Mouse (Mus musculus) midbrain, postnatal 0 days (tissue): ENCODE measurements around the gene Mocs2. TPM values are rescaled to one million over a fixed set of nuclear protein-coding genes. Genes with fewer than 3 reads are reported as not detected.

Experiments used
- ATAC-seq: fragments of 200-750 bp; cut with Nextera tagmentation; 2 replicates; pipeline ENCODE4 v1.8.0; 2017; ENCODE audit warnings: moderate number of reproducible peaks, mild to moderate bottlenecking, moderate TSS enrichment, moderate library complexity; ENCODE audit not compliant: low FRiP score
- DNase-seq: peaks from one replicate; pipeline ENCODE4 v3.0.0-alpha.2; 2015; ENCODE audit warnings: low spot score
- H3K27ac ChIP-seq: fragments of 300-500 bp; sonication (generic); 2 replicates; pipeline ENCODE4 v1.5.1; 2014; ENCODE audit warnings: low read depth, mild to moderate bottlenecking, low read length, mixed read lengths
- H3K27me3 ChIP-seq: fragments of 300-500 bp; sonication (generic); 2 replicates; pipeline ENCODE4 v1.6.1; 2014; ENCODE audit warnings: low read length, control low read depth, mixed read lengths; ENCODE audit not compliant: insufficient read depth
- H3K36me3 ChIP-seq: fragments of 300-500 bp; sonication (generic); 2 replicates; pipeline ENCODE4 v1.6.1; 2014; ENCODE audit warnings: low read length, control low read depth, mixed read lengths; ENCODE audit not compliant: insufficient read depth
- H3K4me1 ChIP-seq: fragments of 300-500 bp; sonication (generic); 2 replicates; pipeline ENCODE4 v1.6.1; 2014; ENCODE audit warnings: mild to moderate bottlenecking, control low read depth, antibody characterized with exemption, low read length, mixed read lengths; ENCODE audit not compliant: insufficient read depth
- H3K4me2 ChIP-seq: fragments of 300-500 bp; sonication (generic); 2 replicates; pipeline ENCODE4 v1.6.1; 2014; ENCODE audit warnings: low read depth, mild to moderate bottlenecking, low read length, mixed read lengths; ENCODE audit not compliant: poor library complexity, severe bottlenecking
- H3K4me3 ChIP-seq: fragments of 300-500 bp; sonication (generic); 2 replicates; pipeline ENCODE4 v1.5.1; 2014; ENCODE audit warnings: low read depth, mild to moderate bottlenecking, low read length, moderate library complexity
- H3K9ac ChIP-seq: fragments of 300-500 bp; sonication (generic); replicated peaks from 2 replicates; pipeline ENCODE4 v1.6.1; 2014; ENCODE audit warnings: mild to moderate bottlenecking, low read length, moderate library complexity, mixed read lengths; ENCODE audit not compliant: poor library complexity, severe bottlenecking
- H3K9me3 ChIP-seq: fragments of 300-500 bp; sonication (generic); 2 replicates; pipeline ENCODE4 v1.6.1; 2016; ENCODE audit warnings: low read length, control low read depth
- CTCF ChIP-seq: IDR thresholded peaks from 2 replicates; pipeline ENCODE4 v1.5.1; 2016; ENCODE audit warnings: antibody characterized with exemption, mild to moderate bottlenecking
- WGBS: fragments of 180-500 bp; shearing (Covaris S2); extraction: QIAGEN DNeasy Blood & Tissue Kit; methylation state at CpG from one replicate; pipeline ENCODE4 v1.1.7; 2014; 5-methylcytosine and 5-hydroxymethylcytosine counted together
- polyA plus RNA-seq: library from polyadenylated mRNA; unstranded; fragments of >200 nt; fragmentation: Nextera tagmentation; extraction: Ambion mirVana; gene quantifications from 2 replicates; pipeline ENCODE4 v1.2.1, GENCODE M21; 2015
- total RNA-seq: library from RNA; depleted of rRNA; stranded (reverse); fragments of >200 nt; gene quantifications from 2 replicates; pipeline ENCODE4 v1.2.3, GENCODE M21; 2014

Gene Mocs2
- total and polyA plus RNA-seq, 2 experiments from 2014 or later, result 55.5 to 129 TPM

GRCm38 (mm10) chr13:114809624-114810210 is 8.3 kb upstream of the Mocs2 start:
- DNase-seq (no peak), ATAC-seq (no peak)
- no peak overlapping the region for H3K4me2 ChIP-seq
- TF ChIP-seq CTCF, result no peak
- H3K27me3 ChIP-seq, result no peaks in the 10 kb centered on the region
- no peaks in the 10 kb centered on the region for H3K9me3 ChIP-seq
- no peak overlapping the region for H3K4me3 ChIP-seq
- H3K27ac ChIP-seq, result no peak overlapping the region
- H3K4me1 ChIP-seq, result no peaks in the 10 kb centered on the region
- 87% methylated on average over 5 of the region's 5 CpGs for WGBS
- no peak overlapping the region for H3K9ac ChIP-seq
- H3K36me3 ChIP-seq, result no peaks in the 10 kb centered on the region

GRCm38 (mm10) chr13:114818513-114818912 is 477 bp downstream of the Mocs2 start:
- Histone ChIP-seq H3K9me3 (no peaks in the 10 kb centered on the region), H3K27ac (no peak overlapping the region), H3K9ac (peak overlapping the region; percentile 60), H3K4me3 (peak overlapping the region; percentile 78), H3K36me3 (no peaks in the 10 kb centered on the region), H3K4me1 (no peaks in the 10 kb centered on the region), H3K27me3 (no peaks in the 10 kb centered on the region), H3K4me2 (peak overlapping the region; percentile 85)
- ATAC-seq, result peak; percentile 69
- no peak for DNase-seq
- no peak for TF ChIP-seq CTCF
- 19% methylated on average over 9 of the region's 9 CpGs for WGBS

GRCm38 (mm10) chr13:114822871-114823270 is 4.8 kb downstream of the Mocs2 start:
- ATAC-seq (no peak), DNase-seq (no peak)
- Histone ChIP-seq H3K27me3 (no peaks in the 10 kb centered on the region), H3K4me2 (no peak overlapping the region), H3K4me3 (no peak overlapping the region), H3K9me3 (no peaks in the 10 kb centered on the region), H3K4me1 (no peaks in the 10 kb centered on the region), H3K9ac (no peak overlapping the region), H3K36me3 (peaks cover 7% of the 10 kb centered on the region; the same call in 1 of the 2 replicates), H3K27ac (no peak overlapping the region)
- no peak for TF ChIP-seq CTCF
- WGBS, result 99% methylated on average over 2 of the region's 2 CpGs

- ATAC-seq, result no peak
- H3K36me3 ChIP-seq, result peaks cover 7% of the 10 kb centered on the region; the same call in 1 of the 2 replicates
Measured at GRCm38 (mm10) chr13:114825377-114825855, 7.4 kb downstream of the Mocs2 start.

GRCm38 (mm10) chr13:114831367-114831833 is 13.4 kb downstream of the Mocs2 start:
- WGBS, result 89% methylated on average over 4 of the region's 4 CpGs

More at GRCm38 (mm10) chr13:114825377-114825855, 7.4 kb downstream of the Mocs2 start:
- Histone ChIP-seq H3K4me3 (no peak overlapping the region), H3K9me3 (no peaks in the 10 kb centered on the region), H3K4me1 (no peaks in the 10 kb centered on the region), H3K27me3 (no peaks in the 10 kb centered on the region), H3K4me2 (no peak overlapping the region), H3K9ac (no peak overlapping the region), H3K27ac (no peak overlapping the region)
- TF ChIP-seq CTCF, result no peak
- WGBS, result 95% methylated on average over 6 of the region's 6 CpGs
- no peak for DNase-seq

GRCm38 (mm10) chr13:114832761-114833160 is 14.7 kb downstream of the Mocs2 start:
- Histone ChIP-seq H3K36me3 (peaks cover 6% of the 10 kb centered on the region; the same call in 1 of the 2 replicates), H3K4me2 (no peak overlapping the region), H3K4me3 (no peak overlapping the region), H3K9ac (no peak overlapping the region), H3K4me1 (no peaks in the 10 kb centered on the region), H3K9me3 (no peaks in the 10 kb centered on the region), H3K27ac (no peak overlapping the region), H3K27me3 (no peaks in the 10 kb centered on the region)
- no peak for ATAC-seq
- 79% methylated on average over 5 of the region's 5 CpGs for WGBS
- no peak for DNase-seq
- TF ChIP-seq CTCF, result no peak

More at GRCm38 (mm10) chr13:114831367-114831833, 13.4 kb downstream of the Mocs2 start:
- DNase-seq (peak; percentile 70), ATAC-seq (0 out of 2 replicates have a peak, but pooled peaks have one; percentile 13)
- Histone ChIP-seq H3K27me3 (no peaks in the 10 kb centered on the region), H3K9me3 (no peaks in the 10 kb centered on the region), H3K36me3 (peaks cover 13% of the 10 kb centered on the region; the same call in 1 of the 2 replicates), H3K4me3 (no peak overlapping the region), H3K4me1 (no peaks in the 10 kb centered on the region), H3K9ac (no peak overlapping the region), H3K27ac (no peak overlapping the region), H3K4me2 (no peak overlapping the region)
- peak; percentile 72 for TF ChIP-seq CTCF
